Mouse (Mus musculus) embryonic facial prominence, embryonic 12.5 days (tissue): Measurements from ENCODE around the gene Wnk1. TPM values are rescaled to one million over a fixed set of nuclear protein-coding genes. Genes with fewer than 3 reads are reported as not detected.
"Not testable (repeated sequence)": the region's sequence is repeated elsewhere in the genome, so short reads cannot be mapped to it uniquely, and the experiment has no call there.

ENCODE experiments used
- ATAC-seq: fragments of 200-750 bp; cut with Nextera tagmentation; 2 replicates; pipeline ENCODE4 v1.8.0; 2017; ENCODE audit not compliant: insufficient number of reproducible peaks, insufficient read depth, low FRiP score, low TSS enrichment
- H3K27ac ChIP-seq: fragments of 300-500 bp; sonication (generic); 2 replicates; pipeline ENCODE4 v1.5.1; 2016; ENCODE audit warnings: mild to moderate bottlenecking
- H3K27me3 ChIP-seq: fragments of 300-500 bp; sonication (generic); 2 replicates; pipeline ENCODE4 v1.6.1; 2016; ENCODE audit warnings: mild to moderate bottlenecking, moderate library complexity
- H3K36me3 ChIP-seq: fragments of 300-500 bp; sonication (generic); 2 replicates; pipeline ENCODE4 v1.6.1; 2016; ENCODE audit warnings: mild to moderate bottlenecking
- H3K4me1 ChIP-seq: fragments of 300-500 bp; sonication (generic); 2 replicates; pipeline ENCODE4 v1.6.1; 2016
- H3K4me2 ChIP-seq: fragments of 300-500 bp; sonication (generic); replicated peaks from 2 replicates; pipeline ENCODE4 v1.6.1; 2016; ENCODE audit warnings: mild to moderate bottlenecking, moderate library complexity
- H3K4me3 ChIP-seq: fragments of 300-500 bp; sonication (generic); 2 replicates; pipeline ENCODE4 v1.5.1; 2016; ENCODE audit warnings: mild to moderate bottlenecking
- H3K9ac ChIP-seq: fragments of 300-500 bp; sonication (generic); 2 replicates; pipeline ENCODE4 v1.6.1; 2016; ENCODE audit warnings: mild to moderate bottlenecking, moderate library complexity
- H3K9me3 ChIP-seq: fragments of 300-500 bp; sonication (generic); 2 replicates; pipeline ENCODE4 v1.6.1; 2016; ENCODE audit warnings: mild to moderate bottlenecking, moderate library complexity
- WGBS: fragments of 180-500 bp; shearing (Covaris S2); methylation state at CpG from one replicate; pipeline ENCODE4 v1.1.7; 2016; 5-methylcytosine and 5-hydroxymethylcytosine counted together
- polyA plus RNA-seq: library from polyadenylated mRNA; unstranded; fragments of >200 nt; fragmentation: Nextera tagmentation; extraction: Ambion mirVana; gene quantifications from 2 replicates; pipeline ENCODE4 v1.2.1, GENCODE M21; 2016

Wnk1 gene
- polyA plus RNA-seq, result 58.9 and 60.3 TPM in 2 replicates

GRCm38 (mm10) chr6:120038366-120039255, at the start of gene Wnk1:
Gene Wnk1 (minus strand): TSS chr6:120038672.
- Histone ChIP-seq H3K27ac (peak within 1 kb of the TSS; percentile 99), H3K4me2 (peak within 1 kb of the TSS; percentile 77), H3K4me3 (peak within 1 kb of the TSS; percentile 77), H3K9me3 (no peaks in the 10 kb centered on the region), H3K4me1 (peaks cover 7% of the 10 kb centered on the region), H3K36me3 (no peaks in the 10 kb centered on the region), H3K9ac (peak within 1 kb of the TSS; percentile 85), H3K27me3 (no peaks in the 10 kb centered on the region)
- peak; percentile 91 for ATAC-seq
- WGBS, result under 1% methylated on average over 50 of the region's 59 CpGs

GRCm38 (mm10) chr6:120087041-120087440, 48.6 kb upstream of the Wnk1 start:
- ATAC-seq, H3K9me3 ChIP-seq, H3K4me3 ChIP-seq, H3K27ac ChIP-seq, H3K36me3 ChIP-seq, H3K27me3 ChIP-seq, H3K4me1 ChIP-seq, H3K9ac ChIP-seq, H3K4me2 ChIP-seq: not testable (repeated sequence)
- 86% methylated on average over 8 of the region's 8 CpGs for whole genome bisulfite sequencing

- Histone ChIP-seq H3K27me3 (no peaks in the 10 kb centered on the region), H3K27ac (no peak overlapping the region), H3K4me3 (no peak overlapping the region), H3K9me3 (no peaks in the 10 kb centered on the region), H3K36me3 (no peaks in the 10 kb centered on the region), H3K4me1 (no peaks in the 10 kb centered on the region), H3K4me2 (no peak overlapping the region), H3K9ac (no peak overlapping the region)
- 76% methylated on average over 3 of the region's 3 CpGs for WGBS
- ATAC-seq, result no peak
Measured at GRCm38 (mm10) chr6:120085832-120086231, 47.4 kb upstream of the Wnk1 start.

GRCm38 (mm10) chr6:120084983-120085382, 46.5 kb upstream of the Wnk1 start:
- Histone ChIP-seq H3K36me3 (no peaks in the 10 kb centered on the region), H3K4me2 (no peak overlapping the region), H3K27me3 (no peaks in the 10 kb centered on the region), H3K9me3 (no peaks in the 10 kb centered on the region), H3K9ac (no peak overlapping the region), H3K4me1 (no peaks in the 10 kb centered on the region), H3K4me3 (no peak overlapping the region), H3K27ac (no peak overlapping the region)
- no peak for ATAC-seq
- 91% methylated on average over 2 of the region's 2 CpGs for WGBS

- H3K36me3 ChIP-seq, result no peaks in the 10 kb centered on the region
- no peak overlapping the region for H3K27ac ChIP-seq
- WGBS, result 63% methylated on average over 6 of the region's 6 CpGs
- no peak overlapping the region for H3K9ac ChIP-seq
- H3K4me1 ChIP-seq, result no peaks in the 10 kb centered on the region
- H3K4me3 ChIP-seq, result no peak overlapping the region
- no peak for ATAC-seq
- no peaks in the 10 kb centered on the region for H3K9me3 ChIP-seq
- no peak overlapping the region for H3K4me2 ChIP-seq
- H3K27me3 ChIP-seq, result no peaks in the 10 kb centered on the region
Measured at GRCm38 (mm10) chr6:120083442-120083841, 45.0 kb upstream of the Wnk1 start.

DNA sequence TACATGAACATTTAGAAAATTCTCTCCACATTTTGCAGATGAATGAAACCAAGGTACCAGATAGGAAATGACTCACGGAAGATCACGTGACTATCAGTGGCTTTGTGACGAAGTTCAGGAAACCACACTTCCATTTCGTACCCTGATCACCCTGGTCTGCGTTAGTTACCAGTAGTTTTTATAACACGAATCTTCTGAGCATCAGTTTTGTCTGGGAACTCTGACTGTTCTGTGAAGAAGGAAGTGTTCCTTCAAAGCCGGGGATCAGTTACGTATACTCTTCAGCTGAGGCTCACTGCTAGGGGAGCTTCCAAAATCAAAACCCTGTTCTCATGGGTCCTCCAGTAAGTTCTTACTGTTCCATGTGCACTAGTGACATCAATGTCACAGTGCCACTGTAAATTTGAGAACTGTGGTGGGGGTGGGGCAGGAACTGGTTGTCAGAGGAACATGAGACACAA, 44.5 kb upstream of the Wnk1 start:
- Histone ChIP-seq H3K4me1 (no peaks in the 10 kb centered on the region), H3K9me3 (no peaks in the 10 kb centered on the region), H3K36me3 (no peaks in the 10 kb centered on the region), H3K4me3 (no peak overlapping the region), H3K27me3 (no peaks in the 10 kb centered on the region), H3K4me2 (no peak overlapping the region), H3K9ac (no peak overlapping the region), H3K27ac (no peak overlapping the region)
- 76% methylated on average over 8 of the region's 8 CpGs for WGBS
- ATAC-seq, result no peak

GRCm38 (mm10) chr6:120082251-120082950, 43.9 kb upstream of the Wnk1 start:
- H3K9me3 ChIP-seq, result no peaks in the 10 kb centered on the region
- no peak overlapping the region for H3K9ac ChIP-seq
- H3K4me2 ChIP-seq, result no peak overlapping the region
- WGBS, result 90% methylated on average over 6 of the region's 6 CpGs
- H3K4me1 ChIP-seq, result no peaks in the 10 kb centered on the region
- H3K27ac ChIP-seq, result no peak overlapping the region
- no peak overlapping the region for H3K4me3 ChIP-seq
- no peak for ATAC-seq
- no peaks in the 10 kb centered on the region for H3K27me3 ChIP-seq
- H3K36me3 ChIP-seq, result no peaks in the 10 kb centered on the region

DNA sequence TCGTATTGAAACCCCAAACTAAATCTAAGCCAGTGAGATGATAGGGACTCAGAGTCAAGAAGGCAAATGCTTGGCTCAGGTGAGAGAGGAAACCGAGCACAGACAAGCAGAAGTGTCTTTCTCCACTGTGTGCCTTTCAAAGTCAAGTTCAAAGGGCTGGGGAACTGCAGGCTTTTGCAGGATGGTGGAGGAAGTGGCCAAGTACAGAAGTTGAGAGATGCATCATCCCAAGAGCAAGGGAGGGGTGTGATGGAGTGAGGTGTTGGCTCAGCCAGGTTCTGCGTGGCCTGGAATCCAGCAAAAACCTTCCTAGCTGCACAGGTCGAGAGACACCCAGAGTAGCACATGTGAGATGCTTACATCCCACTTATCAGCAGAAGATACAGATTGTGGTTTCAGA, 43.0 kb upstream of the Wnk1 start:
- Histone ChIP-seq H3K27me3 (no peaks in the 10 kb centered on the region), H3K9me3 (no peaks in the 10 kb centered on the region), H3K4me3 (no peak overlapping the region), H3K27ac (no peak overlapping the region), H3K36me3 (no peaks in the 10 kb centered on the region), H3K4me1 (no peaks in the 10 kb centered on the region), H3K4me2 (no peak overlapping the region), H3K9ac (no peak overlapping the region)
- no peak for ATAC-seq
- 79% methylated on average over 4 of the region's 4 CpGs for WGBS

DNA sequence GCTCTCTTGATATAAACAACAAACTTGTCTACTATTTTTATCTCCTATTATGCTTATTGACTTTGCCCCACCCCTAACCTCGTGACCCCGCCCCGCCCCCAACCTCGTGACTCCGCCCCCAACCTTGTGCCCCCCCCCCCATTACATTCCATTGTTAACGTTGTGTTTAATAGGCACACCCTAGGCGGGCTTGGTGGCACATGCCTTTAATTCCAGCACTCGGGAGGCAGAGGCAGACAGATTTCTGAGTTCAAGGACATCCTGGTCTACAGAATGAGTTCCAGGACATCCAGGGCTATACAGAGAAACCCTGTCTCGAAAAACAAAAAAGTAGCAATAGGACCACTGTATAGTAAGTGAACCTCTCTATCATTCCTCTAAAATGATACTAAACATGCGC, 41.1 kb upstream of the Wnk1 start:
- no peaks in the 10 kb centered on the region for H3K36me3 ChIP-seq
- no peaks in the 10 kb centered on the region for H3K9me3 ChIP-seq
- no peak overlapping the region for H3K27ac ChIP-seq
- H3K4me1 ChIP-seq, result no peaks in the 10 kb centered on the region
- H3K9ac ChIP-seq, result no peak overlapping the region
- H3K4me2 ChIP-seq, result no peak overlapping the region
- no peaks in the 10 kb centered on the region for H3K27me3 ChIP-seq
- ATAC-seq, result no peak
- WGBS, result 87% methylated on average over 10 of the region's 10 CpGs
- H3K4me3 ChIP-seq, result no peak overlapping the region

DNA sequence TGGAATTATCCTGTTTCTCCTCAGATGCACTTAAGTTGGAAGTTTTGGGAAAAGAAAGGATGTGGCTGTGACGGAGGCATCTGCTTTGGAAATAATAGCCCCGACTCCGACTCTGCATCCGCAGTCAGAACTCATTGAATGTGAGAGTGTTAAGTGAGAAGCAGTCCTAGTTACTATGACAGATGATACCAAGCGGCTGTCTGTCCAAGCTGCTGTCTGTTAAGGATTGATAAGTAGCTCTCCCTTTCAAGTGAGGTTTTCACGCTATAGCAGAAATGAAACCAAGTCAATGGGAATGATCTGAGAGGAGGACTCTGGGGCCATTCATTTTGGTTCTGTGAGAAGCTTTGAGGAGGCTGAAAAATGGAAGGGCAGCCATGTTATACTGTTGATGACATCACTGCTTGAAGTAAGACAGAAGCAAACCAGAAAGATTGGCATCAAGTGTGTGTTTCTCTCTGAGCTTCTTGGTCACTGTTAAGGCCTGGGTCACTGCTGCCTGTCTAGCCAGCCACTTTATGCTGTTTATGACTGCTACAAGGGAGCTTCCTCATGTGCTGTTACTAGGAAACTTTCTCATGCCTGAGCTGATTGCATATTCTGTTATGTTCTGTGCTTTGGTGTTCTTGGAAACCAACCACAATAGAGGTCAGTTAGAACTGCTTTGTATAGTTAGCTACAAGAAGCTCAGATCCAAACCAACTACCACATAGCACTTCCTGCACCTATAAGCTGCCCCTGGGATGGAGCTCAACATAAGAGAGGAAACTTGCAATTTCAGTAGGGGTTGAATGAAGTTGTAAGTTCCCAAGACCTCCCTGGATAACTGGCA, 38.4 kb upstream of the Wnk1 start:
- no peaks in the 10 kb centered on the region for H3K9me3 ChIP-seq
- no peak for ATAC-seq
- H3K36me3 ChIP-seq, result no peaks in the 10 kb centered on the region
- WGBS, result 84% methylated on average over 6 of the region's 6 CpGs
- H3K27me3 ChIP-seq, result no peaks in the 10 kb centered on the region
- H3K4me2 ChIP-seq, result no peak overlapping the region
- H3K4me3 ChIP-seq, result no peak overlapping the region
- no peak overlapping the region for H3K27ac ChIP-seq
- no peak overlapping the region for H3K9ac ChIP-seq
- no peaks in the 10 kb centered on the region for H3K4me1 ChIP-seq

GRCm38 (mm10) chr6:120072630-120073029, 34.2 kb upstream of the Wnk1 start:
- Histone ChIP-seq H3K27me3 (no peaks in the 10 kb centered on the region), H3K27ac (no peak overlapping the region), H3K4me3 (no peak overlapping the region), H3K9me3 (no peaks in the 10 kb centered on the region), H3K4me1 (no peaks in the 10 kb centered on the region), H3K36me3 (no peaks in the 10 kb centered on the region), H3K9ac (no peak overlapping the region), H3K4me2 (no peak overlapping the region)
- WGBS, result 75% methylated on average over 2 of the region's 2 CpGs
- no peak for ATAC-seq
